Mouse (Mus musculus) cerebellum, postnatal 25 days (tissue): ENCODE measurements at regions not wholly inside any gene's neighbourhood (a gene's known extent, or its start where the extent isn't known, plus 50 kb on each side); places are given as distances from the start of the nearest gene placed in this dataset.
"Not testable (repeated sequence)": the region's sequence is repeated elsewhere in the genome, so short reads cannot be mapped to it uniquely, and the experiment has no call there.

ENCODE experiments used
- DNase-seq, 2 experiments: peaks; one replicate each; pipeline ENCODE4 v3.0.0; 2021; ENCODE audit warnings: mixed read lengths in 2 of 2

DNA sequence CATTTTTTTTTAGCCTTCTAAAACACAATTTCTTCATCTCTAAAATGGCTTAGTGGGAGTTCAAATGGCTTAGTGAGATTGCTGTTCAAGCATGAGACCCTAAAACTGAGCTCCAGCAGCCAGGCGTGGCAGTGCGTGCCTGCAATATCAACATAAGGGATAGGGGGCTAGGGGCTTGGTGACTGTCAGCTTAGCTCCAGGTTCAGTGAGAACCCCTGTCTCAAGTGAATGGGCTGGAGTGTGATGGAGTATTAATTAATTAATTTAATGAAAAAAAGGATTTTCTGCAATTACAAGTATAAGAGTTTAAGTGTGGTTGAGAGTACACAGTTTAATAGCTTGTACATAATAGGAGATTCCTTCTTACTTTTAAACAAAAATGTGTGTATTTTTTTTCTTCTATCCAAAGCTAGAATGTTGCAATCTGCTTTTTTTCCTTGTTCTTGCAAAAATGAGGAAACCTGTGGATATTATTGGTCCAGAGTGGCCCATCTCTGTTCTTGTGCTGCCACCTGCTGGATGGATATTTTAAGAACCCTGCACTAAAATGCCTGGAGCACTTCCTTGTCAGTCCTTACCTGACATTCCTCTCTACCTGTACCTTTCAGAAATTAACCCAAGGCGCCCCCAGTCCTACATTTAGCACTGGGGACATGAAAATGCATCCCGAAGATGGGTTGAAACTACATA is 54.0 kb upstream of the Usp47 start:
- peak; percentile 79 to 90 for DNase-seq

- no peak for DNase-seq
Measured at GRCm38 (mm10) chr7:111968261-111968660, 55.0 kb upstream of the Usp47 start.

- no peak for DNase-seq
Measured at GRCm38 (mm10) chr7:111966716-111967115, 56.6 kb upstream of the Usp47 start.

DNA sequence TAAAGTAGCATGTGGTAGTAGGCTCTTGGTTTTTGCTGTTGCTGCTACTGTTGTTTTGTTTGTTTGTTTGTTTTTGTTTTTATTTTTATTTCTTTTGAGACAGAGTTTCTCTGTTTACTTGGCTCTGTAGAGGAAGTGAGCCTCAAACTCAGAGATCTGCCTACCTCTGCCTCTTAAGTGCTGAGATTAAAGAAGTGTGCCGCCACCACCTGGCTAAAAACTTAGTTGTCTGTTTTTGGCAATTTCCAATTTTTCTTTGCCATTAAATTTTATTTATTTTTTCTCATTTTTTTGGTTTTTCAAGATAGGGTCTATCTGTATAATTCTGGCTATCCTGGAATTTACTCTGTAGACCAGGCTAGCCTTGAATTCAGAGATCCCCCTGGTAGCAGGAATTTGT is 59.3 kb upstream of the Usp47 start:
- DNase-seq, result no peak

DNA sequence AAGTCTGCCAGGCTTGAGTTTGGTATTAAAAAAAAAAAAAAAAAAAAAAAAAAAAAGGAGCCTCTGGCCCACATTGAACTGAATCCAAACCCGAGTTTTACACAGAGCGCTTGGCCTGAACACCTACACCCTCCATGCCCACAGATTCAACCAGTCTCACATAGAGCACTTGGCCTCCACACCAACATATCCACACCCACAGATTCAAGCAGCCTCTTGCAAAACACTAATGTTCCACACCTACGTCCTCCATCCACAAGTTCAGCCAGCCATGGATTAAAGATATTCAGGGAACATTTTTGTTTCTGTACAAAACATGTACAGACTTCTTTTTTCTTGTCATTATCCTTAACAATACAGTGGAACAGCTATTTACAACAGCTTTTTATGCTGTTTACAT is 63.3 kb upstream of the Usp47 start:
- no peak for DNase-seq

DNA sequence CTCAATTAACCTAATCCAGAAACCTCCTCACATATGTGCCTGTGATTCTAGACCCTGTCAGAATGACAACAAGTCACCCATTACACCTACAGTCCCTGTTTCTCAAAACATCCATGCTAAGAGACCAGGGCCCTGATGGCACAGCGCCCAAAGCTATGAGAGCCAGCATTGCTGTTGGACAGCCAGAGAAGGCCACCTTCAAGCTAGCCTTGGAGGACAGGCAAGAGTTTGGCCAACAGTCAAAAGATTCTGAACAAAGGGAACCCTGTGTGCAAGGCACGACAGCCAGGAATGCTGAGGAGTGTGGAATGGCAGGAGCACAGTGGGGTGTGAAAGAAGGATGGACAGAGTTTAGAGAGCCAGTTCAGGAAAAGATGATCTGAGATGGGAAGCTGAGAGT is 66.6 kb upstream of the Usp47 start:
- peak in 1 of 2 experiments; percentile 17 for DNase-seq

DNA sequence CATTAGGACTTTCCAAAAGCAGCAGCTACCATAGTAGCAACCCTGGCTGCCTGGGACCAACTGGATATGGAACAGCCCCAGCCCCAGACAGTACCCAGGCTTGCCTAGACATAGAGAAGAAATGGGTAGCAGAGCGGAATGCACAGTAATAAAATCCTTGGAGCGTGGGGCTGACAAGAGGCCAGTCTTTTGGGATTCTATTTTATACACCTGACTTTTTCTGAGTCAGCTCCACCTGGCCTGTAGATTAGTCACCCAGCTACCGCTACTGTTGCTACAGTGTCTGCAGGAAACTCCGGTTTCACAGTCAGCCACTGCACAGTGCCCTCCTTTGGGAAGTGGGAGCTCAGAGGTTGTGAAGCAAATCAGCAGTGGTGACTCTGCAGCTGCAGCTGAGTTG is 83.7 kb upstream of the Usp47 start:
- DNase-seq, result no peak

DNA sequence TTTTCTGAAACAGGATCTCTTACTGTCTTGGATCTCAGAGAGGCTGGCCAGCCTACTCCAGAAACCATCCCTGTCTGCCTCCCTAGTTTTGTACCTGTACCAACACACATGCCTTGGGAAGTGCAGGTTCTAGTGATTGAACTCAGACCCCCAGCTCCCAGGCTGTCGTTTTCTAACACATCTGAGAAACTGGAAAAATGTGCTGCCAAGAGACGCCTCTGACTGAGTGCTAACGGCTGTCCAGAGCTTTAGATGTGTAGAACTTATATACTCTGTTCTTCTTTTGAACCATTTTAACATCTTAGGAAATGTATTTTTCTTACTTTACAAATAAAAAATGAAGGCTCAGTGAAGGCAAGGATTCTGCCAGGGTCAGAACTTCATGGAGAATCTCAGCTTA is 85.8 kb upstream of the Usp47 start:
- DNase-seq, result no peak

DNA sequence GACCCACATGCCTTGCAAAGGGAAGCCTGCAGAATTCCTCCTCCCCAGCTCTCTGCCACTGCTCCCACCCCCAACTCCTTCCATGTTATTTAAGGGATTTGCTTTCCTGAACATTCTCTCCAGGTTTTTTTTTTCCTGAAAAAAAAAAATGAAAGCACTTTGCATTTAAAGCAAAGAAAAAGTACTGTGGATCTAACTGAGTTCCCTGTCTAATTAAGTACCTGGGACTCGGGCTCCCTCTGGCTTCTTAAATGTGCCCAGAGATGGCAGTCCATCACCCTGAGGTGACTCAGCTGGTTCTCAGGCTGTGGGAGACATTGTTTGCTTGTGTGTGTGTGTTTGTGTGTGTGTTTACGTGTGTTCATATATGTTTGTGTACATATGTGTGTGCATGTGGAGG is 86.2 kb upstream of the Usp47 start:
- DNase-seq, result no peak

DNA sequence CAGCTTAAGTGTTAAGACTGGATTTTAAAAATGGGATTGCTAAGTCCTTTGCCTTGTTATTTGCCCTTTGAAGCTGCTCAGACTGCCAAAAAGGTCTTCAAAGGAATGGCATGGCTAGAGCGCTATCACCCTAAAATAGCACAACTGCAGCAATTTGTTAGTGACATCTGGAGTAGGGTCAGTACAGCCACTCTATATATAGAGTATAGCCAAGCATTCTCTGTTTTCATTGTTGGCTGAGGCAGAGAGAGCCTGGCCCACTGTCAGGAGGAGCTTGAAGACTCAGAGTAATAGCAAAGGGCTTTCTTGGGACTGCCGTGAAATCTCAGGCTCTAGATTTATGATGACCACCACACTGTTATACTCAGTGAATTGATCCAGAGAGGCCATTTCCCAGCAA is 90.6 kb upstream of the Usp47 start:
- DNase-seq, result no peak

- no peak for DNase-seq
Measured at GRCm38 (mm10) chr7:111919961-111920360, 103.3 kb upstream of the Usp47 start.

DNA sequence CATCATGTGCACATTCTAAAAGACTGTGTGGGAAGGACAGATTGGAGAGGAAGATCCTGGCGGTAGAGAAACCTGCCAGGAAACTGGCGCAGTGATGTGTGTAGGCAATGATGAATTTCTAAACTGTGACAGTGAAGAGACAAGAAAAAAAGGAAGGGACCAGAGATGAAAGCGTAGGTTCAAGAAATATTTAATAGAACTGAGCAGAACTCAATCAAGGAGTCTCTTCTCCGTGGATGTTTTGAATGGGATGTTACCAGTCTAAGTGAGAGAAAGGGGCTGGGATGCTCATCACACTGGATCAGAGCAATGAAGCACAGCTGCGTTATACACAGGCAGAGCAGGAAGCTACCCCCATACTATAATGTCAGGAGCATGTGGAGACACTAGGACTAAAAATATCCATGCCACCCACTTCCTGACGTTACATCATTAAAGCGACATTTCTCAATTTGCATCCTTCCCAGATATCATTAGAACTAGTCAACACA is 119.5 kb upstream of the Usp47 start:
- DNase-seq, result no peak

DNA sequence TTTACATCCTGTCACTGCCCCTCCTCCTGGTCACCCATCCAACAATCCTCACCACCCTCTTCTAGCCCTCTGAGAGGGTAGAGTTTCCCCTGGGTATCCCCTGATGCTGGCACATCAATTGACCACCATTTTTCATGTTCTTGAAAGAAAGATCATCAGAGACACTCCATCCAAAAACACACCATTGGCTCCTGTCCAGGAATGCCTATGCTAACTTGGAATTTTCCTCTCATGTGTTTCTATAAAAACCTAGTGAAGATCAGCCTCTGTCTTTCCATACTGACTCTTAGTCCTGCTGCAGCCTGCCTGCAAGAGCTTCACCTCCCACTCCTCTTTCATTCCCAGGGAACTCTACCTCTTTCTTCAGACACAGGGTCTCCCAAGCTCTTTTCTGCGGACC is 117.2 kb upstream of the Galnt18 start:
- DNase-seq, result no peak

DNA sequence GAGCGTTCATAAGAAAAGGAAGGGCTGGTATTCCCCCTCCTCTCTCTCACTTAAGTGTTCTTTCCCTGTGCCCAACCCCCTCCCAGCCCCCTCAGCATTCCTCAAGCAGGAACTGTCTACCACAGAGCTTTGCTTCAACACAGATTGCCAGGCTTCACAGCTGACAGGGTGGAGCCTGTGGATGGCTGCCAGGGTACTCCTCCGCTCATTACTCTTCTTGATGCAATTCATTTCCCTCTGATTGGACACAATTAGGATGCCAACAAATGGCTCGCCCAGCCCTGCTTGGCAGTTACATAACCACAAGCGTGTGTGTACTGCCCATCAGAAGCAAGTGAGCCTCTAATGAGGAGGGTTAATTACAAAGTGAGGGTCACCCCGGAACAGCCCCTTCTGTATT is 116.5 kb upstream of the Galnt18 start:
- peak; percentile 78 to 88 for DNase-seq

DNA sequence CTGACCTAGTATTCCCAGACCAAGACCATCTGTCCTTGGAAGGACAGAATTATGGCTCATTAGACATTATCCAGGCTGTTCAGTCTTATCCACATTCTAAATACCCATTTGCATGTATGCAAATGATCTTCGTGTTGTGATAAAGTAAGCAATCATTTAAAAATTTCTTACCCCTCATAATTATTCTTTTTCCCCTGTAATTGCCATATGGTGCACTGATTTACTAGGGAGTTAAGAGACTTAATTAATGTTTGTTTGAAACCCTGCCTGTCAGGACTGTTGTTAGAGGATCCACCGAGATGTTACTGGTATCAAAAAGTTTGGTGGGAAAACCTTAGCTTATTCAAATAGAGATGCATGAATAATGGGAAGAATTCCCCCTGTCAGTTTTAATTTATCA is 103.2 kb upstream of the Galnt18 start:
- DNase-seq, result no peak

GRCm38 (mm10) chr7:111880067-111880675 is 100.4 kb upstream of the Galnt18 start:
- DNase-seq, result no peak

- no peak for DNase-seq
Measured at GRCm38 (mm10) chr7:111877591-111877990, 97.8 kb upstream of the Galnt18 start.

DNA sequence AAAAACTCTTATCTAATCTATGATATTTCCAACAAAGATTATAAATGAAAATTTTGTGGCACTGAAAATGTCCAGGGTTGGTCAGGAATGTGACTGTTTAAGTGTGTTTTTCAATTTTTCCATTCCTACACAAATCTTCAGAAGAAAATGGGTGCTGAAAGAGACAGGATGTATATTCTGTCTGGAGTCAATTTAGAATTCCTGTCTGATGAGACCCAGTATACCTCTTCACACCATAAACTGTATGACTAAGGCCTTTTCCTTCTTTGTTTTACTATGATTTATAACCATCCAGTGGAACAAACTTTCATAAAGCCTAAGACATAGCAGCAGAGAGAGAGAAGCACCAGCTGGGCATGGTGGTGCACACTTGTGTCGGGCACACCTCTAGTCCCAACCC is 96.2 kb upstream of the Galnt18 start:
- no peak for DNase-seq

DNA sequence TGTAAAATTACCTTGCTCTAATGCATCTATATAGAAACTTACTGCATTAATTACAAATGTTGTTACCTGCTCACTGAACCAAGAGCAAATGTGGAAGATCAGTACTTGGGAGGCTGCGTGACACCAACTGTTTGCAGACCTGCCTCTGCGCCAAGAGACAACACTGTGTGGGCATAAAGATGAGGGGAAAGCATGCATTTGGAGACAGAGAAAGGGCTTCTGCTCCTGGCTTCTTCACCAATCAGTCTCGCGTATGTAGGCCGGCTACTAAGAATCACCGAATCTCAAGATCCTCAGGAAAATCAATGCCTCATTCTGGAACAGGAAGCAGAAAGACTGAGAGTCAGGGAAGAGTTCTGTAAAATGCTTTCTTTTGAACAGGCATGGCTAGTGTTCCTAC is 89.6 kb upstream of the Galnt18 start:
- DNase-seq, result no peak

DNA sequence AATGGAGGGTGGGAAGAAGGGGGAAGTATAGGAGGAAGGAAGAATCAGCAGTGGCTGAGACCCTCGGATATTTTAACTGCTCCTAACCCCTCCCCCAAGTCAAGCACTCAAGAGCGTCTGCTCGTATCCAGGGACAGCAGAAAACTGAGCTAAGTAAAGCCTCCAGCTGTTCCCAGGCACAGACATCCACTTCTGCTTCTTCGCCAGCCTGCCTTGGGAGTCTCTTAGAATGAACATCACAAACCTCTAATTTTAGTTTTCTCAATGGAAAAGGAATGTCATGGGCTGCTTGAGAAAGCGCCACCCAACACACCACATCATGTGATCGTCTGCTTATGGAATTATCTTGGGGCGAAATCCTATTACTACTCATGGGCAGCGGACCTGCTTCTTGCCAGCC is 83.3 kb upstream of the Galnt18 start:
- DNase-seq, result no peak

- DNase-seq, result not testable (repeated sequence)
Measured at GRCm38 (mm10) chr7:111858291-111858690, 78.5 kb upstream of the Galnt18 start.

DNA sequence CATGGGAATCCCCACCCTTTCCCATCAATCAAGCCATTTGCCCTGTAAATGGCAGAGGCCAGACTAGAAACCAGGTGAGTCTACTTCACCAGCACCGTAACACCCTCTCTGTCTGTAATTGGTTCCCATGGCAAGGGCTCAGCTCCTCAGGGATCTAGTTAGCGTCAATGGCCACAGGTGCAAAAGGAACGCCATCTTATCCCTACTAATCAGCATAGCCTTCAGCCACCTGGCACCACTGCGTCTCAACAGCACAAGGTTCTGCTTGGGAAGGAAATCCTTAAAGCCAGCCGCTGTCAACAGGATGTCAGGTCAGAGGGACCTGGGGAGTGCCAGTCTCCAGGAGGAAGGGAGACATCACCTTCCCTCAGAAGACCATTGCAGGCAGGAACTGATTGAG is 77.2 kb upstream of the Galnt18 start:
- DNase-seq, result no peak

DNA sequence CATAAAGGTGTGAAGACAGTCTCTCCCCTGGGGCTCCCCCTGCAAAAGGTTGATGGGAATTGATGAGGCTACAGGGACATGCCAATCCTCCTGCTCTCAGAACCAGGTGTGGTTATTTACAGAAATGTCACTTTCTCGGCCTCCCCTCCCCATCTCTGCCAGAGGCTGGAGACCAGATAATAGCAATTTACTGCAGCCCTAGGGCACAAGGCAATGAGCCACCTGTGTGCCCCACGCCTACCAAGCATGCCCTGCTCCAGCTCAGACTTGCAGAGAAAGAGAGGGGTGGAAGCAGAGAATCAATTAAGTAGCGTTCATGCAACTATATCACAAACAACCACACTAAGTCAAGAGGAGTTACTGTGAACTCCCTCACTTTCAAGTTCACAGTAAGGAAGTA is 75.5 kb upstream of the Galnt18 start:
- no peak for DNase-seq

- DNase-seq, result no peak
Measured at GRCm38 (mm10) chr7:111846417-111846816, 66.6 kb upstream of the Galnt18 start.

GRCm38 (mm10) chr7:111843715-111844114 is 63.9 kb upstream of the Galnt18 start:
- no peak for DNase-seq
